In the genomic region with DNA sequence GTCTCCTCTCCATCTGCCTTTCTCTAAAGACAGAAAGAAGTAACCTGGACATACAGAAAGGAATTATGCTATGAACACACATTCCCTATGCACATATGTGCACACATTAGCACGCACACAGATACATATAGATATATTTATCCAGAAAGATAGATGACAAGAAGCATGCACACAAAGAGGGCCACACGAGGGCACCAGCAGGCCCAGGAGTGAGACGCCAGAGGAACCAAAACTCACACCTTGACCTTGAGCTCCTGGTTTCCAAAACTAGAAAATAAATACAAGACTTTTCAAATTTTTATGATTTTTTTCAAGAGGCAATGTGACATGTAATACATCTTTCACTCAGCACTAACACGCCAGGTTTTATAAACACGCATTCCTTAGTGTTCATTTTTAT, we compare ENCODE assay signal across 14 mouse cellular contexts.
DNase-seq lines count a peak whose midpoint lies in the region; ATAC-seq and TF ChIP-seq lines count a peak whose summit lies in the region.
"Had no signal": no experiment of that assay in that cellular context is flagged by ENCODE, and none has a peak within 500 bp of the region (broad histone marks: within the 10 kb centered on the region; RNA-seq: fewer than 3 reads in every experiment).

No protein-coding gene starts in this region.

- no peak overlapping the region for H3K9ac ChIP-seq in kidney, embryonic 15.5 days
- H3K9ac ChIP-seq: liver, embryonic 14.5 days had no signal

- no peak overlapping the region for H3K27ac ChIP-seq in kidney, adult 2 months (ENCODE audit: insufficient read depth, low read depth, low read length)
- H3K27ac ChIP-seq in kidney, embryonic 15.5 days, result no peak overlapping the region
- H3K27ac ChIP-seq in spleen, adult 2 months (ENCODE audit: insufficient read depth, low read length), result no peak overlapping the region
- H3K27ac ChIP-seq: limb, embryonic 10.5 days; liver, embryonic 14.5 days had no signal

- no peak overlapping the region for H3K4me2 ChIP-seq in kidney, embryonic 15.5 days

- WGBS in kidney, adult 2 months, result 74% methylated on average over 5 of the region's 5 CpGs
- WGBS in kidney, embryonic 15.5 days, result 77% methylated on average over 5 of the region's 5 CpGs
- WGBS in spleen, adult 2 months, result 74% methylated on average over 5 of the region's 5 CpGs

- DNase-seq in adrenal gland, postnatal 14 days, result peak; percentile 32
- no peak for DNase-seq in adrenal gland, postnatal 25 days
- DNase-seq in kidney, adult 2 months, result peak; percentile 5
- DNase-seq in spleen, adult 2 months (ENCODE audit: low read depth in 1 of 2, low spot score in 2 of 2), result peak in 1 of 2 experiments; percentile 48
- no peak for DNase-seq in spleen, postnatal 14 days (ENCODE audit: low spot score in 2 of 2)
- DNase-seq in splenic B cell, adult 2 months (ENCODE audit: low read depth, low spot score), result peak; percentile 60
- DNase-seq in embryo, embryonic 11 days, result no peak
- DNase-seq: cerebellum, adult 18-20 months; heart, postnatal 14 days; kidney, postnatal 14 days had no signal

- no peak for TF ChIP-seq POLR2A in kidney, adult 2 months (IDR thresholded peaks at IDR 0.05; ENCODE audit: low read depth, low read length)
- TF ChIP-seq POLR2A in spleen, adult 2 months (IDR thresholded peaks at IDR 0.05; ENCODE audit: low read depth, low read length), result no peak

- no peak; the same call in 1 of the 2 replicates for TF ChIP-seq CTCF in kidney, adult 2 months (conservative IDR thresholded peaks at IDR 0.05; ENCODE audit: insufficient read depth, insufficient read length, low read depth, low read length)
- peak; percentile 55; the same call in 1 of the 2 replicates for TF ChIP-seq CTCF in spleen, adult 2 months (IDR thresholded peaks at IDR 0.05; ENCODE audit: extremely low read depth, insufficient read depth, insufficient read length, insufficient replicate concordance)

- H3K27me3 ChIP-seq in kidney, adult 2 months (replicated peaks; ENCODE audit: control insufficient read depth, insufficient read depth, low read length), result no peaks in the 10 kb centered on the region
- no peaks in the 10 kb centered on the region for H3K27me3 ChIP-seq in kidney, embryonic 15.5 days
- H3K27me3 ChIP-seq in spleen, adult 2 months (ENCODE audit: control insufficient read depth, insufficient read depth, low read length), result no peaks in the 10 kb centered on the region
- no peaks in the 10 kb centered on the region for H3K27me3 ChIP-seq in splenic B cell, adult 2 months (ENCODE audit: control insufficient read depth, insufficient read depth, low read length, poor library complexity, severe bottlenecking)
- H3K27me3 ChIP-seq: megakaryocyte, embryonic 14.5 days had no signal

- H3K36me3 ChIP-seq in kidney, adult 2 months (ENCODE audit: control insufficient read depth, insufficient read depth, low read length), result no peaks in the 10 kb centered on the region
- H3K36me3 ChIP-seq in kidney, embryonic 15.5 days, result no peaks in the 10 kb centered on the region
- no peaks in the 10 kb centered on the region for H3K36me3 ChIP-seq in spleen, adult 2 months (ENCODE audit: control insufficient read depth, insufficient read depth, low read length)
- H3K36me3 ChIP-seq in splenic B cell, adult 2 months (ENCODE audit: control insufficient read depth, insufficient read depth, low read length, poor library complexity, severe bottlenecking), result no peaks in the 10 kb centered on the region
- H3K36me3 ChIP-seq: limb, embryonic 10.5 days had no signal

- no peaks in the 10 kb centered on the region for H3K4me1 ChIP-seq in kidney, adult 2 months (ENCODE audit: control insufficient read depth, insufficient read depth, low read length)
- H3K4me1 ChIP-seq in kidney, embryonic 15.5 days, result 0 out of 2 replicates have a peak, but pooled peaks cover 6% of the 10 kb centered on the region
- peaks cover 11% of the 10 kb centered on the region; the same call in 1 of the 2 replicates for H3K4me1 ChIP-seq in spleen, adult 2 months (ENCODE audit: control insufficient read depth, insufficient read depth, insufficient read length)
- H3K4me1 ChIP-seq: megakaryocyte, embryonic 14.5 days had no signal

- no peaks in the 10 kb centered on the region for H3K9me3 ChIP-seq in kidney, embryonic 15.5 days (replicated peaks)
- H3K9me3 ChIP-seq: limb, embryonic 10.5 days had no signal

- ATAC-seq in kidney, embryonic 15.5 days (replicated peaks; ENCODE audit: low FRiP score), result no peak

- no peak overlapping the region for H3K4me3 ChIP-seq in kidney, adult 2 months (ENCODE audit: insufficient read depth, low read depth, low read length)
- H3K4me3 ChIP-seq in kidney, embryonic 15.5 days (replicated peaks), result no peak overlapping the region
- H3K4me3 ChIP-seq in spleen, adult 2 months (ENCODE audit: extremely low read depth, insufficient read depth, insufficient read length), result no peak overlapping the region
- H3K4me3 ChIP-seq: limb, embryonic 10.5 days; megakaryocyte, embryonic 14.5 days had no signal

Comparison
In these comparisons a context has a peak if more than half of its experiments do, and no peak if none do; other contexts are left out.
1. DNase-seq: peak in adrenal gland, postnatal 14 days (single experiment), kidney, adult 2 months (single experiment) and splenic B cell, adult 2 months (single experiment); none in adrenal gland, postnatal 25 days (single experiment), spleen, postnatal 14 days (0 of 2) and embryo, embryonic 11 days (single experiment).